Mouse (Mus musculus) liver, embryonic 14.5 days (tissue): ENCODE results near the gene Cers4.

Experiments
- CTCF ChIP-seq: IDR thresholded peaks from 2 replicates; pipeline ENCODE4 v1.5.1; 2016; ENCODE audit warnings: antibody characterized with exemption, low read depth, control low read depth
- EP300 ChIP-seq: IDR thresholded peaks from 2 replicates; pipeline ENCODE4 v1.6.1; 2016; ENCODE audit warnings: antibody characterized with exemption, low read depth

- no peak for TF ChIP-seq CTCF
- no peak for TF ChIP-seq EP300
Measured at GRCm38 (mm10) chr8:4458165-4458564, 34.7 kb upstream of the Cers4 start.
